Mouse (Mus musculus) B cell, adult 2 months (primary cell): ENCODE data around the gene Synpr.

Experiments used
- DNase-seq, 2 experiments: peaks; one replicate each; pipeline ENCODE4 v3.0.0; 2022

The Synpr gene

GRCm38 (mm10) chr14:13355569-13356362 lies 71.2 kb downstream of the Synpr start:
- DNase-seq = peak; percentile 18 to 20

DNA sequence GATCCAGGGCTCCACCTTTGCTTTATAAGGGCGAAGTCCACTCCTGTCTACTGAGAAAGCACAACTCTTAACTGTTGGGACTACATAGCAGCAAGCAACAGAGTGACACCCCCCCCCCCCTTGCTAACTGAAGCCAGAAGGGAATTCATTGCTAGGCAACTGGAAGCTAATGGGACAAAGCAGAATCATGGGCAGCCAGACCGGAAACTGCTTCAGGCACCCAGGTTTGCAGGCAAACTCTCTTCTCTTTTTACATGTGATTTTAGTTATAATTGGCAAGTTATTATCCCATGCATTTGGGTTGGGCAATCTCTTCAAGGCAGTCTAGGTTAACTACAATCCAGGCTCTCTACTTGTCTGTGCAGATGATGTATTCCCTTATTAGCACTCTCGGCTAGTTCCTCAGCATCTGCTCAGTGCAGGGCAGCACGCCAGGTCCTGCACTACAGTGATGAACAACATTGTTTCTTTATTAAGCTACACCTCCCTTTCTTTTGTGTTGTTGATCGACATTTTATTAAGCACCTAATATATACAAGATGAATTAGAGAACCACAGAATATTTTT lies 72.6 kb downstream of the Synpr start:
- no peak for DNase-seq

GRCm38 (mm10) chr14:13358037-13358436 lies 73.5 kb downstream of the Synpr start:
- no peak for DNase-seq

DNA sequence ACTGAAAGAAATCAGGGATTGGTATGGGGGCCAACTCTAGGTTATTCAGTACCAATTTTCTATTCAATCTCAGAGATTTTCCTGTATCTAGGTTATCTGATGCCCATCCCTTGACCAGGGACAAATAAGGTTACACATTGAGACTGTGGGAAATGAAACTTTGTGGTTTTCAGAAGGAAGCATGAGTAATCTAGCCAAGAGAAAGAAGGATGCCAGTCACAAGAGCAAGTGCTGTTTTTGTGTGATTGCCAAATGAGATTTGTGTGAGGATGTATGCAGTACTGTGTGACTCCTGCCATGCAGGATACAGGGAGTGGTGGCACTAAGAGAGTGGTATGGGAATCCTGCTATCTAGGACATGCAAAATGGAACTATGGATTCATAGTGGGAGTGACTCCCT lies 76.6 kb downstream of the Synpr start:
- DNase-seq = no peak

DNA sequence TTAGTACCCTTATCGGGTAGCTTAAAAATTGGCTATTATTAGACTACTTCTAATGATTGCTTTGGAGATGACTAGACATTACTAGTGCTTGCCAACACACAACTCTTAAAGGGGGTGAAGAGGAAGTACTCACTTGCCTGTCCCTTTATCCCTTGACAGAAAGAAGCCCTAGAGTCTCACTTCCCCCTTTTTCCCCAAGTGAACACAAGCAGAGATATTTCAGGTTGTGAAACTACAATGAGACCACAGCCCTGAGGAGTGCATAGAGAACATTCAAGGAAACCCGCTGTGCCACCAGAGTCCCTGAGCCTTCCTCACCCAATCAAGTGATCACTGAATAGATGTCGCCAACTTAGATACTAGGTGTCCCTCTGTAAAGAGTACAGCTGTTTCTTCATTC lies 77.1 kb downstream of the Synpr start:
- DNase-seq = peak; percentile 1 to 15

- DNase-seq = no peak
These were observed 83.7 kb downstream of the Synpr start for GRCm38 (mm10) chr14:13368309-13368708.

- DNase-seq = no peak
These were observed 104.5 kb downstream of the Synpr start for GRCm38 (mm10) chr14:13389081-13389480.

DNA sequence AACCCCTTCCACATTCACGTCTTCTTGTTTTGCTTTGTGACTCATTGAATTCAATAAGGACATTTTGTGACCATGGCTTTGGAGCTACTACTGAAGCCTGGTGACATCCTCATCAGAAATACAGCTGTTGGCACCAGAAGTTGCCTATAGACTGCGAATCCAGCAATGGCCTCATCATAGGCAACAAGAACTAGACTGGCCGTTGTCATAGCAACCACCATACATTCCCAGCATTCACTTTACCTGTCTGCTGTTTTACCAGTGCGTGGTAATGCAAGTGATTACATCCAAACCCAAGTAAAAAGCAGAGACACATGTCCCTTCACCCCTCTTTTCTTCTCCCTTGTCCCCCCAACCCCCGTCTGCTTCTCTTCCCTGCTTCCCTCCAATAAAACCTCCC lies 105.4 kb downstream of the Synpr start:
- DNase-seq = no peak

GRCm38 (mm10) chr14:13399226-13400020 lies 114.8 kb downstream of the Synpr start:
- no peak for DNase-seq

DNA sequence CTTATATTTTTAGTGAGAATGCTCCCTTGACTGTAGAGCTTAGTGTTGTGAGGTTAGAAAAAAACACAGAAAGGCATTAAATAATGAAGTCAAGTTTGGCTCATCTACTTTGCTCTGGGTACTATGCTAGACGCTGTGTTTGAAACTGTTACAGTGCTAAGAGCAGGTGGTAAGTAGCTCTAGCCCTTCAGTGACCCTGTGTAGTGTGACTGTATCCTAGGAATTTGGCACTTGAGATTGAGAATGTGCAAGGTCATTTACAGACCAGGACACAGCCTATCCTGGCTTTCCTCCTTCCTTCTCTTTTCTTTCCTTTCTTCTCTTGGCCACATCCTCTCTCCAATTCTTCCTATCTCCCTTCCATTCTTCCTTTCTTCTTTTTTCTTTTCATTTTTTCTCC lies 127.1 kb downstream of the Synpr start:
- no peak for DNase-seq

DNA sequence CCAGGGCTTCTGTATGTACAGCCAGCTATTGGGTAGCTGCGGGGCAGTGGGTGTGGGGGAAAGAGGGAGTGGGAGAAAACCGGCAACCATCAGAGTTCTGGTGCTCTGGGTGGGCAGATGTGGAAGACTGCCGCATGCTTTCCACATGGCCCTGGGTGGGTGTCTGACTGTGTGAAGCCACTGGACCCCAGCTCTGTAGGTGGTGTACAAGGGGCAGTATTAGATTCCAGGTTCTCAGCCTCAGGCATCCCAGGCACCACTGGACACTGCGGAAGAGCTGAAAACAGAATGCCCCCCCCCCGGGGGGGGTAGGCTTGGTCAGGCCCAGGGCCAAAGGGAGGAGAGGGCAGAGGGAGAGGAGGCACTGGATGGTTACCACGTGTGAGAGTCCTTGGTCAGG lies 156.1 kb downstream of the Synpr start:
- no peak for DNase-seq

- DNase-seq = no peak
These were observed 160.3 kb downstream of the Synpr start for GRCm38 (mm10) chr14:13444908-13445307.

GRCm38 (mm10) chr14:13453461-13454204 lies 169.1 kb downstream of the Synpr start:
- DNase-seq = no peak

DNA sequence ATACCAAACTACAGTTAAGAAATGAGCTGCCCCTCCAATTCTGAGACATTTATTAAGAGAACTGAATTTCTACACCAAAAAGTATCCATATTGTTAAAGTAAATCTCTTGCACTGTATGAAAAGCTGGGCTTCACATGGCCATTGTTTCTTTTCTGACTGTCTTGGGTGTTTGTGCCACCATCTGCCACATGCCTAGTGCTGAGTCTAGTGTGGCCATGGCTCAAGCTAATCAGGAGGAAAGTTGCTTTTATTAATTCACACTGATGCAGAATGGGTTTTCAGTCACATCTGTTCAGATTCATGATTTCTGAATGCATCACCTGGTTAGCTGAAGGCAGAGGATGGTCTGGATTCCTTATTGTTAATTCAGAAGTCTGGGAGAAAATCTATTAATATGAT lies 170.4 kb downstream of the Synpr start:
- no peak for DNase-seq

DNA sequence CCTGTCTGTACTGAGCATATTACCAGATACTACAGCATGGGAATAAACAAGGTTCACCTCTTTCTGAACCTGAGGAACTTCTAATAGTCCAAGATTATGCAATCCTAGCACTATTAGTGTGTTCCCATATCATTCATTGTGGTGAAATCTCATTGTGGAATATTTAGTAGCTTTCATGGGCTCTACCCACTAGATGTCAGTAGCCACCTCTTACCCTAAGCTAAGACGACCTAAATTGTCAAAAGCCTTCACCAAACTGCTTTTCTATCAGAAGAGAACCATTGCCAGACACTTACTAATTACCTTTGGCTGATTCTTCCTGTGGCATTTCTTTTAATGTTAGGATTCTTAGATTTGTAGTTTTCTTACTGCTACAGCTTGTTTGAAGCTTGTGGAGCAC lies 174.8 kb downstream of the Synpr start:
- DNase-seq = no peak

DNA sequence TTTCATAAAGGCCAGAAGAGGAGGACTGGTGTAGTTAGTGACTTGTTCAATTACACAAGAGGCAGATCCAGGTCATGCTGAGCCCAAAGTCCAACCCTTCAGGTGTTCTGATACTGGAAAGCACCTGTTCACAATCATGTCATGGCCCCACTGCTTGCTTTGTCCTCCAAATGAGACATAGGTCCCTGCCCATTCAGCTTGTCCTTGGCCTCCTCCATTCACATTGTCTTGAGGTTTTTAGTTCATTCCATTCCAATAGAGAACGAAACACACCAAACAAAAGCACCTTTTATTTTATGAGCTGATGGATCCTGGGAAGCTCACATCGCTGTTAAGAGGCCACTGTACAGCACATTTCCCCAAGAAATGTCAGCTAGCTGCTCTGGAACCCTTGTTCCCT lies 184.6 kb downstream of the Synpr start:
- DNase-seq = no peak

- DNase-seq = no peak
These were observed 193.2 kb downstream of the Synpr start for GRCm38 (mm10) chr14:13477821-13478220.

GRCm38 (mm10) chr14:13505355-13505754 lies 220.8 kb downstream of the Synpr start:
- no peak for DNase-seq

DNA sequence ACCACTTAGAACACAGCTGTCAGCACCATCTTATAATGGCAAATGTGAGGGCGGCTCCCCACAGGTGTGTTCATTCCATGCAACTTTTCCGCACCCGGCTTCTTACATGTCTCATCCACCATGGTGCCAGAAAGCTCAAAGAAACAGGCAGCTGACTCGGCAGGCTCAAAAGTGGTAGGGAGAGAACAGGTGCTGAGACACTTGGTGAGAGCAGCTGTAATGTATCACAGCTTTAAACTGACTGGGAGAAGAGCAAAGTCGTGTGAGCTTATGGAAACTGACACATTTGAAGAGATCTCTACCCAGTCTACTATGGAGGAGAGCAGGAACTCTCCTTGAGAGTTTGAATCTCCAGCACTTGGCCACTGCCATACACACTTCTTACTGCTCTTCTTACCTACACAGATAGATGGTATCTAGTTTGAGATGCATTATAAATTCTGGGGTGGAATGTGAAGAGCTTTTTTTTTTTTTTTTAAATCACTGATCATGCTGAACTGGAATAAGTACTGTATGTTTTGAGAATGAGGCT lies 234.1 kb downstream of the Synpr start:
- no peak for DNase-seq

- no peak for DNase-seq
These were observed 234.8 kb downstream of the Synpr start for GRCm38 (mm10) chr14:13519239-13520011.

DNA sequence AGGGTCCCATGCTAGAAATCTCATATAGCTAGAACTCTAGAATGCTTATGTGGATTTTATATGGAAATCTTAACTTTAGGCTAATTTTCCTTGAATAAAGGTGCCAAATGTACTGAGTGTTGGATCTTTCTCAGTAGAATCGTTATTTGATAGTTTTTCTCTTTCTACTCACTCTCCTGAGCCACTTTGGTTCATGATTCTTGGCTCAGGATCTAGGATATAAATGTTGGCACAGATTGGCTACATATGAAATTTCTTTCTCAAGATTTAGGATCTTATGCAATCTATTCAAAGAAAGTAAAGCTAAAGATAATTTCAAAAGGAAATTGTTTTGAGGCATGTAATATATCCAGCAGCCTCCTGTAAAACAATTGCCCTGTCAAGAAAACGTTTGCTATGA lies 263.2 kb downstream of the Synpr start:
- DNase-seq = no peak

DNA sequence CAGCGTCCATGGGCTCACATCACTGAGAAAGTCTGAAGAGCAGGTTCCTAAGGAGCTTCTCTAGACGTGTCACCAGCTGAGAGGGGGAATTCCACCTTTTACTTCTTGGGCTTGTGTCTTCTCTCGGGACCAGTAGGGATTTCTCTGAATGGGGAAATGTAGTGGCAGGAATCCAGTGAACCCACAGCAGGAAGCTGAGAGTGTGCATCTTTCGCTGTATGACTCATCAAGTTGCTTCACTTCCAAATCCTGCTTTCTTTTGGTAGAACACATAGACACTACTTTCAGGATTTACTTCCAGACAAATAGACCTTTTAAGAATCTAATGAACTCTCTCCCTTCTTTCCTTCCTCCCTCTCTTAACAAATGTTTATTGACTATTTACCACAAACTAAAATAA lies 266.6 kb downstream of the Synpr start:
- no peak for DNase-seq
